Mouse (Mus musculus) kidney, postnatal 25 days (tissue): ENCODE data around the gene Gjb5.

Experiments
- DNase-seq, 2 experiments: peaks; one replicate each; pipeline ENCODE4 v3.0.0; 2021; ENCODE audit warnings: mixed read lengths in 2 of 2

Gene Gjb5

GRCm38 (mm10) chr4:127358018-127358417 lies at the start of gene Gjb5:
Gene Gjb5 (minus strand): TSS chr4:127358181.
- DNase-seq = no peak

- DNase-seq = no peak
These were observed 44.6 kb upstream of the Gjb5 start for GRCm38 (mm10) chr4:127402614-127403013.

- no peak for DNase-seq
These were observed 44.2 kb upstream of the Gjb5 start for GRCm38 (mm10) chr4:127402166-127402565.

GRCm38 (mm10) chr4:127400165-127401145 lies 42.5 kb upstream of the Gjb5 start:
- no peak for DNase-seq

GRCm38 (mm10) chr4:127395591-127395990 lies 37.6 kb upstream of the Gjb5 start:
- DNase-seq = no peak

- no peak for DNase-seq
These were observed 31.7 kb upstream of the Gjb5 start for GRCm38 (mm10) chr4:127389645-127390044.

GRCm38 (mm10) chr4:127377344-127377743 lies 19.4 kb upstream of the Gjb5 start:
- peak in 1 of 2 experiments; percentile 12 for DNase-seq

GRCm38 (mm10) chr4:127375541-127376177 lies 17.7 kb upstream of the Gjb5 start:
- DNase-seq = no peak

- no peak for DNase-seq
These were observed 16.7 kb upstream of the Gjb5 start for GRCm38 (mm10) chr4:127374645-127375044.

- DNase-seq = peak in 1 of 2 experiments; percentile 14
These were observed 15.5 kb upstream of the Gjb5 start for GRCm38 (mm10) chr4:127373491-127373890.

GRCm38 (mm10) chr4:127371546-127371945 lies 13.6 kb upstream of the Gjb5 start:
- no peak for DNase-seq

- peak in 1 of 2 experiments; percentile 14 for DNase-seq
These were observed 12.5 kb upstream of the Gjb5 start for GRCm38 (mm10) chr4:127370447-127370846.

GRCm38 (mm10) chr4:127368379-127368973 lies 10.5 kb upstream of the Gjb5 start:
- DNase-seq = peak; percentile 51 to 68

- DNase-seq = no peak
These were observed 7.9 kb upstream of the Gjb5 start for GRCm38 (mm10) chr4:127365834-127366233.

- DNase-seq = no peak
These were observed 7.5 kb upstream of the Gjb5 start for GRCm38 (mm10) chr4:127365433-127365832.

GRCm38 (mm10) chr4:127364431-127364830 lies 6.5 kb upstream of the Gjb5 start:
- DNase-seq = no peak

- no peak for DNase-seq
These were observed 5.3 kb upstream of the Gjb5 start for GRCm38 (mm10) chr4:127363331-127363730.

- no peak for DNase-seq
These were observed 4.5 kb upstream of the Gjb5 start for GRCm38 (mm10) chr4:127362520-127362919.

- peak; percentile 52 to 58 for DNase-seq
These were observed 3.2 kb downstream of the Gjb5 start for GRCm38 (mm10) chr4:127354506-127355485.

GRCm38 (mm10) chr4:127353951-127354438 lies 4.0 kb downstream of the Gjb5 start, which contains the start of gene Gjb4:
Gene Gjb4 (minus strand): TSS chr4:127354081.
- no peak for DNase-seq

- no peak for DNase-seq
These were observed 5.4 kb downstream of the Gjb5 start for GRCm38 (mm10) chr4:127352594-127352993.
